Mouse (Mus musculus) left cerebral cortex, adult 11 months (tissue): ENCODE measurements around the gene Alyref.

Experiments
- DNase-seq: peaks from one replicate; pipeline ENCODE4 v3.0.0; 2022; ENCODE audit warnings: low spot score

Alyref gene

DNA sequence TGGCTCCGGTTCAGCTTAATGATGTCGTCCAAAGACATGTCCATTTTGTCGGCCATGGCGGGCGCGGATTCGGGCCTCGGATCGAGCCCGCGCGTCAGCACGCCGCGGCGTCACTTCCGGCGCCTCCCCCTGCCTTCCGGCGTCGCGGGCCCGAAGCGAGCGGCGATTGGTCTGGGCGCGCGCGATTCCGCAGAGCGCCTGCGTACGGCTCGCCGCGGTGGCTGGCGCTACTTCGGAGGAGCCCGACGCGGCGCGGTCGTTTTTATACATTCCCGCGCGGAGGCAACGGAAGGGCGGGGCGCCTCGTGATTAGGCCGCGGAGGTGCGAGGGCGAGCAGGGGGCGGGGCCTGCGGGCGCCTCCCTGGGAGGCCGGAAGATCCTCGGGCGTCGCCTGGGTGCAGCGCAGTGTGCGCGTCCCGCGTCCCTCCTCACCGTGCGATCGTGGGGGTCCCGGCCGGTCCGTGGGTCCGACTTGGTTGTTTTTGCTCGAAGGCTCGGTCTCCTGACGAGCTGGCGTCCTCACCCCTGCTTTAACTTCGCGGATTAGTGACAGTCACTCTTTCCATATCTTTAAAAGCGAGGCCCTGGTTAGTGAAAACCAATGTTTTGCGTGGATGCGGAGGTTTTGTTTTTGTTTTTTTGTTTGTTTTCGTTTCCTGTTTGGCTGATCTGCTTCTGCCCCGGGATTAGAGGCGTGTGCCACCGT, at the start of gene Alyref, which contains the start of gene Anapc11:
Gene Alyref (minus strand): TSS at position 83 of the 707 bp plus-strand sequence.
Gene Anapc11 (plus strand): TSS at position 139 of the 707 bp plus-strand sequence.
- DNase-seq: peak; percentile 87

DNA sequence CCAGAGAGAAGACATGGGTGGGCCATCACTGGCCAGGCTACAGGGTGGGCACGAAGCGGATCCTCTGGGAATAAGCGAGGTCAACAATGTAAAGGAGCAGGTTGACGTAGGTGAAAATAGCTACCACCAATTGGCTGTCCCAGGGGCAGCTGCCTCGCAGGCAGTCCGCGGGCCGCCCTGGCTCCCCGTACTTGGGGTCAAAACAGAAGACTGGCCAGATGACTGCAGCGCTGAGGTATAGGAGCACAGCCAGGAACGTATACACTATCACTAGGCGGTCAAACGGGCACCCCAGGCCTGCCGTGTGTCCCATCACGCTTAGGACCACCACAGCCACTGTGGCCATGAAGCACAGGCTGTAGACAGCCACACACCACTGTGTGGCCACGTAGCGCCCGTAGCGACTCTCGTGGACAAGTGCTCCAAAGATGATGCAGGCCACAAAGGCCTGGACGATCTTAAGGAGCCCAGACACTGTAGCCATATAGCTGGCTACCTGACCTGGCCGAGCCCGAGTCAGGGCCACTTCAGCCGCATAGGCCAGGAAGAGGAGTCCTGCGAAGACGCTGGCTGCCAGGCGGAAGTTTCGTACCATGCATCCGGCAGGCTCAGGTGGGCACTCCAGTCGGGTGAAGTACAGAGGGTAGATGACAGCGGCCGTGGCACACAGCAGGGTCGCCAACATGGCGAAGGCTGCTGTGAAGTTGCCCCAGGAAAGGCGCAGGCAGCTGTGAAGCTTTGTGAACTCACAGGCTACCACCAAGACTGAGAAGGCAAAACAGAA, 49.1 kb upstream of the Alyref start:
- no peak for DNase-seq

DNA sequence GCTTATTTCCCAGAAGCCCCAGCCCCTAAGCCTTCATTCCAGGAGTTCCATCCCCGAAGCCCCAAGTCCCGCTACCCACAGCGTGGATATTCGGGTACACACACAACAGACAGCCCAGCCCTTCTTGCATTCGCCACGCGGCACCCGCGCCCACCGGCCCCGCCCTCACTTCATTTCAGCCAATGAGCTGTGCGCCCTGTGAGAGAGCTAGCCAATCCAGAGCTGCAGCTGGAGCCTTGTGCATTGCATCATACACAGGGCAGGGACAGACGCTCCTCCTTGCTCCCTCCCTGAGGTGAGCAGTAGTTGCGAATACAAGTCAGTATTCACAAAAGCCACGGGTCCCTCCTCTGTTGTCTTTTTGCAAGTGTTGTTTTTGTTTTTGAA, 45.4 kb upstream of the Alyref start, which contains the start of gene Pycr1:
Gene Pycr1 (minus strand): TSS at position 169 of the 387 bp plus-strand sequence.
- peak; percentile 87 for DNase-seq

DNA sequence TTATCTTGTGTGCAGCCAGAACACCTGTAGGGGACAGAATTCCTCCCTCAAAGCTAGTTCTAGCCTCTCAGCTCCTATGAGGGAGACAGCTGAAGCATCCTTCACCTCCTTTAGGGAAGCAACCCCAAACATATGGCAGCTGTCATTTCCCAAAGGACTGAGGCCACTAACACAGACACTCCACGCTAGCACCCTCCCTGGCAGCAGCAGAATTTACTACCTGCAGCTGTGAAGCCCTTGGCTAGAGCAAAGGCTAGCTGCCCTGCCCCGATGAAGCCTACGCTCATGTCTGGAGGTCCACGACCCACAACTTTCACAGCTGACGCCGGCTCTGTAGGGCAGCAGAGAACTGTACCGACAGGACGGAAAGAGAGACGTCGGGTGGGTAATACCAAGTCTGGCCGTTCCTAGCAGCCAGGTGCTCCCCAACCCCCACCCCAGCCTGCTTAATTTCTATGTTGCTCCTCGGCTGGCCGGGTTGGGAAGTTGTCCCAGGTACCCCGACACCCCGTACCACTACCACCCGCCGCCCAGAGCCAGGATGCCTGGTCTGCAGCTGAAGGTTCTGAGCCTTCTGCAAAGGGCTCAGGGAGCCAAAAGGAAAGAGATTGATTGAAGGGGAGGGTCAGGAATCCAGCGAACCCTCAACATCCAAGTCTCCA, 44.9 kb upstream of the Alyref start:
- no peak for DNase-seq

DNA sequence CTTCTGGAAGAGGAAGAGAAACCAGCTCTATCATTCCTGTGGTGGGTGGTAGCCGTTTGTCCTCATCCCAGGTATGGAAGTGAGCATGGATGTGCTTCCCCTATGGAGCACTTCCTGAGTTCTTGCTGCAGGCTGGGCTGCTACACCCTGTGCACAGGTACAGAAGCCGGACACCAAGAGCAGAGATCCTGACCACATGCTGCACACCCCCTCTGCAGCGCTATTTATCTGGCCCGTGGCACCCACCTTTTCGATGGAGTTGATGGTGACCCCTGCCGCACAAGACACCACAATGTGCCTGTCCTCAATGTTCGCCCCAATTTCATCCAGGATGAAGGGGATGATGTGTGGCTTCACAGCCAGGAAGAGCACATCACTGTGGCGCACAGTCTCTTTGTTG, 43.7 kb upstream of the Alyref start:
- DNase-seq: no peak

DNA sequence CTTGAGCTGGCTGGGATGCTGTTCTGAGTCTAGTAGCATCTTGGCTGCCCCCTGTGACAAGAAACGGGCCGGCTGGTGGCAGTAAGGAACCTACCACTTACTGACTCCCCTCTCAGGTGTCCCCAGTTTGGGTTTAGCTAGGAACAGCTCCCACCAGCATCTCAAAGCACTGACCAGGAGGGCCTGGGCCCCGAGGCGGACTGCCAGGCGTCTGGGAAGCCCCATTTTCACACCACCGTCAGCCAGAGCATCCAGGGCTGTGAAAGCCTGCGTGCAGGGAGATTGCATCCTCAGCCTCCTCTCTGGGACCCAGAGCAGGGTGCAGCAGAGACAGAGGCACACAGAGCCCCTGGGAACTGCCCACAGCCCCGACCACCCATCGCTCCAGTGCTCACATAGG, 43.1 kb upstream of the Alyref start:
- no peak for DNase-seq

DNA sequence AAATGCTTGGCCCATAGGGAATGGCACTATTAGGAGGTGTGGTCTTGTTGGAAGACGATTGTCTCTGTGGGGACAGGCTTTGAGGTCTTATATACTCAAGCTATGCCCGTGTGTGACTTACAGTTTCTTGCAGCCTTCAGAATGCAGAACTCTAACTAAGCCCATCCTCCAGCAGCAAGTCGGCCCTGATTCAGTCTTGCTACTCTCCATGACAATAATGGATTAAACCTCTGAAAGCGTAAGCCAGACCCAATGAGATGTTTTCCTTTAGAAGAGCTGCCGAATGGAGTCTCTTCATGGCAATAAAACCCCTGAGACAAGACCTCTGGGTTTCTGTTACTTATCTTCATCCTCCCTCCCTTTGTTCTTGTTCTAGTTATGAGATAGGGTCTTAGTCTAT, 36.6 kb upstream of the Alyref start:
- no peak for DNase-seq

DNA sequence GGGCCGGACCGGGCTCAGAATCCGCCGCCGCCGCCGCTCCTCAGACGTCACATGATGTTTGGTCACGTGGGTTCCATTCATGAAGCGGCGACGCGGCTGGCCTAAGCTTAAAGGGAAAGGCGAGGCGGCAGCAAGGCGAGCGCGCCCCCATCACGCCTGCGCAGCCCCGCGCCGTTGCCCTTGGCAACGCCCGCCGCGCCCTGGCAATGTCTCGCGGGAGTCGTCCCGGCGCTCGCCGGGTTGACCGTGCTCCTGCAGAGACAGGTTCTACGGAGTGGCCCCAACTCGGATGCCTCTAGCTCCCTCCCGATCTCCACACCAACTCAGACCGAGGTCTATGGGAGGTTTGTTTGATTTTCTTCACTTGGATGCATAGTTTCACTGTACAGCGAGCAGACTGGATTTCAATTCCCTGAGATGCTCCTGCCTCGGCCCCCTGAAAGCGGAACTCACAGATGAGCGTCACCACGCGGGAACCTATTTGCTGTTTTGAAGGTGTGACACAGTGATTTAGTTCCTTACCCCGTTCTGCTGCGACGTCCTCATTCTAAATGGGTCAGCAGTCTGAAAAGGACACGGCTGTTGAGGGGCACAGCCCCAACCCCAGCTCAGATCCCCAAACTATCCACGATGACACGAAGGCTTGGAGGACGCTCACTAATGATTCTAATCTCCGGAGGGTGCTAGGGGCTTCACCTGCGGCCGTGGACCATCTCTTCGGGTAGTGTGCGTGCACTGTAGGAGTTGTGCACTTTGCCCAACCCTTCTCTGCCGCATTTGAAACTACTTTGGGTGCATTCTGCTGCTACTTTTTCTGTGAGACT, 35.6 kb upstream of the Alyref start, which contains the start of gene Mafg:
Gene Mafg (minus strand): TSS at position 81 of the 824 bp plus-strand sequence.
- peak; percentile 89 for DNase-seq

DNA sequence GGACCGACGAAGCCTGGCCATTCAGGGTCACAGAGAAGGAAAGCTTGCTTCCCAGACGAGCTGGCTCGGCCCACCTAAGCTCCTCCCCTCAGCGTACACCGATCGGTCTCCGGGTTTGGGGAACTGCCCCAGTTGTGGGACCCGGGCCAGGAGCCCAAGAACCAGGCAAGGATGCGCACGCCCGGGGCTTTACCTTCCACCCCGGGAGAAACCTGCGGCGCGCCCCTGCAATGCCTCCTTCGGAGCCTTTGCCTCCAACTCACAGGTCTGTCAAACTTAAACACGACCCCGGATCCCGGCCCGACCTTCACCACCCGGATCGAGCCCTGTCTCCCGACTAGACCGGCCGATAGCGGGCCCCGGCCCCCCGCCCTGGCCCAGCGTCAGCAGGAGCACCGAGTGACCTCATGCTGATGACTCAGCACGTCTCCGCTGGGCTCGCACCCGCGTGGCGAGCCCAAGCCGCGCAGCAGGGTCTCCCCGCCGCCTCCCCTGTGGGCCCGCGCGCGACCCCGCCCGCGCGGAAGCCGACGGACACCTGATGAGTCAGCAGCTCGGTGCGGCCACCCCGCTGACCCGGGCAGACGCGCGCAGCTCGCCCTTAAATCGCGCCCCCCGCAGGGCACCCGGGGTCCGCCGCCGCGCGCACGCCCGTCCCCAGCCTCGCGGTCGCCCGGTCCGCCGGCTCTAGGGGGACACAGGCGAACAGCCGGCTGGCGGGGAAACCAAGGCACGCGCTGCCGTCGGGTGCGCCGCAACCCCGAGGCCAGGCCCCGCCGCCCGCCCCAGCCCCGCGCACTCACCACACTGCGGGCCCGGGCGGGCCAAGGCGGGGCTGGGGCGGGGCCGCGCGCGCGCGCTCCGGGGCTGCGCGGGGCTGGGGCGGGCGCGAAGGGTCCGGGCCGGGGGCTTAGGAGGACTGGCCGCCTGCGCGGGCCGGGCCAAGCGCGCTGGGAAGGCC, 34.7 kb upstream of the Alyref start:
- DNase-seq: no peak

DNA sequence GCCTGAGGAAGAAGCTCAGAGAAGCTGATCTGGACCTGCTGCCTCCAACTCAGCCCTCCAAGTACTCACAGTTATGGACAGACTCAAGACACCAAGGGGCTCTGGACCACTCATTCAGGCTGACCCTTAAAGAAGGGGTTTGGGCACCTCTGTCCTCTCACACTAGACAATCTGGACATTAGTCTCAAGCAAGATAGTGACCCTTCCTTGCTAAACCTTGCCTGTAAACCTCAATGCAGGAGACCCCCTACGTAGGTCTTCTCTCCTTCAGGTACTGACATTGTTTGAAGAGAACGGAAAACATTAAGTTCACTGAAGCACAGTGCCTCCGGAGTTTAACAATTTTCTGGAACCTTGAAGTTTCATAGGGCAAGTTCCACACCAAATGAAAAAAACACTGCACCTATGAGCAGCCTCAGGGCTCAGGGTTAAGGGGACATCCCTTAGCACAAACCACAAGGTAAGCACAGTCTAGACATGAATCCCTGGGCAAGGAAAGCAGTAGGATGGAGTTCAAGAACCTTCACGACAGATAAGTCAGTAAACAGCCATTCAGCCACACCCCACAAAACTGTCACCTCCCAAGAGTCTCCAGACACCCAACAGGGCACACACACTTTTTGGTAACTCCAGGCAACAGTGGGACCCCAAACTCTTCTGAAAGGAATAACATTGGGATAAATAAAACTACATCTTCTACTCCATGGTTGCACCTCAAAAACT, 33.7 kb upstream of the Alyref start:
- no peak for DNase-seq

DNA sequence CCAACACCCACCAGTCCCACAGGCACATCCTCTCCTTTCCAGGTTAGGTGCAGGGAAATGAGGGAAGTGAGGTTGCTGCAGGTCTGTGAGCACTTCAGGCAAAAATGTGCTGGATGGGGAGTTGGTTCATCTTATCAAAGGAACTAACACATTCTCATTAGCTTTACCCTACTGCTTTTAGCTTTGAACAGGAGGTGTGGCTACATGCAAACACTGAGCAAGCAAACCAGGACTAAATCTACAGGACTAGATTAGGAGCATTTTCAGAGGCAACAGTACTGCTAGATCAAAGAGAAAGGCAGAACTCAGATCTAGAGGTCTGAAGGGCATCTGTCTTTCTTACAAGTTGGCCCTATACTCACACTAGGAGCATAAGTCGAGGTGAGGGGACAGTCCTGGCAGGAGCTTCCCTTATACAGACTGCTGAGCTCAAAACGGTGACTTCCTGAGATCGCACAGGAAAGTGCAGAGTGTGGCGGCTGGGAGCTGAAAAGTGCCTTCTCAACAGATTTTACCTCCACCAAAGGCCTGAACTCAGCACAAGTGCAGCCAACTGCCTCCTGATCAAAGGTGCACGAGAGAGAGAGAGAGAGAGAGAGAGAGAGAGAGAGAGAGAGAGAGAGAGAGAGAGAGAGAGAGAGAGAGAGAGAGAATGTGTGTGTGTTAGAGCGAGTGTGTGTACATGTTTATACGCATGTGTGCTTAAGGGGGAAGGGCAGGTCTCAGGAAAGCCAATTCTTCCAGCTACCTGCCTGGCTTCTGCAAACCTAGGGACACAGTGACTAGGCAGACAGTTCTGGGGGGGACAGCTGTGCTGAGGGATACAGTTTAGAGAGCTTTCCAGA, 32.9 kb upstream of the Alyref start:
- DNase-seq: no peak

DNA sequence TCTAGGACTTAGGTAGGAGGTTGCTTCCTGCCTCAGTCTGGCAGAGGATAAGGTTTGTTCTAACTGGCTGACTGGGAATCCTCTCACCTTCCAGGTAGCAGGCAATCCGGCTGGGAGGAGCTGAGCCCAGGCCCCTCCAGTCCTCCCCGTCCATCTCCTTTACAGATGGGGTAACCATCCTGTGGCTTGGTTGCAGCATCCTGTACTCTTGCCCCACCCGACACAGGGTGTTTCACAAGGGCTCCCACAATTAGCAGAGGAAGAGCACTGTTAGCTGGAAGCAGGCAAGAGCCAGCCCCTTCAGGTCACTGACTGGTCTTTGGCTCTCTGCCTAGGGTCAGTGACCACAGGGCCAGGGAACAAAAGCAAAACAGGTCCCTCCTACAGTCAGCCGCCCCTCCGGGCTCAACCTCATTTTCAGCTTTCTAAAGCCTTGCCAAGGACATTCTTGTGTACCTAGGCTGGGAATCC, 32.3 kb upstream of the Alyref start:
- no peak for DNase-seq

DNA sequence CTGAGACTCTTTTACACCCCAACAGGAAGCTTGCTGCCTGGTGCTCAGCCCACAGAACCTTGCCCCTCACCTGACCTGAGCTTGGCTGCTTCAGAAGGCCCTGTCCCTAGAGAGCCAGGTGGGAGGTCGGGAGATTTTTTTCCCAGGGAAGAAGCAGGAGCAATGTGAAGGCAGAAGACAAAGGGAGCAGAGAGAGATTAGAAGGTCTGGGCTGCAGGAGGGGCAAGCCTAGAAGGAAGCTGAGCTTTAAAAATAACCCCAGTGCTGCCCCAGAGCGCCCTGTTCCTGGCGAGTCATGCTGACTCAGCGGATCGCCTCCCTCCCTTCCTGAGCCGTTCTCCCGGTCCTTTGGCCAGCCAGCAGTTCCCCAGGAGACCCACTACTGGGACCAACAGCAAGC, 31.7 kb upstream of the Alyref start:
- DNase-seq: no peak

DNA sequence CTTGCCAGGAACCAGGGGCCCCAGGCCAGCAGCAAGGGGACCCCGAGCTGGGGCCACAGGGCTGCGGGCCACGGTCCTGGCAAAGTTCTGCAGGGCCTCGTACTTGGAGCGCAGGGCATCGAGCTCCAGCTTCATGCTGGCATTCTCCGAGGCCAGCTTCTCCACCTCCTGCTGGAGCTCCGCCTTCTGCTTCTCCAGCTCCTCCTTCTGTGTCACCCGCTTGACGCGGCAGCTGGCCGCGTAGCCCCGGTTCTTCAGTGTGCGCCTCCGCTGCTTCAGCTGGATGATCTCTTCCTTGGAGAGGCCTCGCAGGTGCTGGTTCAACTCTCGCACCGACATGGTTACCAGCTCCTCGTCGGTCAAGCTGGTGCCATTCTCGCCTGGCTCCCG, 31.2 kb upstream of the Alyref start:
- no peak for DNase-seq

DNA sequence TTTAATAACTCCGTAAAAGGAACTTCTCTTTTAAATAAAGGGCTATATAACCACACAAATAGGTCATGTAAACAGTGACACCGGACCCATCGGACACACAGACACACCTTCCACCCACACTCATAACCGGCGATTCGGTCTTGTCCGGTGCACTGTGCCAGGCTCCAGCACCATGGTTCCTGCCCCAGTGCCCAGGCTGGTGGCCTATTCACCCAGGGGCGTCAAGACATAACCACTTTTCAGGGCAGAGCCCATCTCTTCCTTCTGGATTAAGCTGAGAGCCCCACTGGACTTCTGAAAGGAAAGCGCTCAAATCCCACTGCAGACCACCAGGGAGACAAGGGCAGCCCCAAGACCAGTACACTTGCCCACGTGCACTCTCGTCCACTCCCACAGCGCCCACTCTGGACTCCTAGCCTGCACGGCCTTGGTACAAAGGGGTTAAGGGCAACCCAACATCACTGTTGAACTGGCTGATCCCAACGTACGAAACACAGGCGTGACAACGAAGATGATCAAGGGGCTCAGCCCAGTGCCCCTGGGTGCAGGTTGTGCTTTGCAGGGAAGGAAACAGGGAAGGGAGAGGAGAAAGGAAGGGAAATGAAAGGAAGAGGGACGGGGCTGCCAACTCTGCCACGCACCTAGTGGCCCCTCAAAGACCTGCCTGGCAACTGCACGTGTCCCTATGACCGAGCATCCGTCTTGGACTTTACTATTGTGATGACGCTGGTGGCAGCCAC, 30.6 kb upstream of the Alyref start:
- no peak for DNase-seq

DNA sequence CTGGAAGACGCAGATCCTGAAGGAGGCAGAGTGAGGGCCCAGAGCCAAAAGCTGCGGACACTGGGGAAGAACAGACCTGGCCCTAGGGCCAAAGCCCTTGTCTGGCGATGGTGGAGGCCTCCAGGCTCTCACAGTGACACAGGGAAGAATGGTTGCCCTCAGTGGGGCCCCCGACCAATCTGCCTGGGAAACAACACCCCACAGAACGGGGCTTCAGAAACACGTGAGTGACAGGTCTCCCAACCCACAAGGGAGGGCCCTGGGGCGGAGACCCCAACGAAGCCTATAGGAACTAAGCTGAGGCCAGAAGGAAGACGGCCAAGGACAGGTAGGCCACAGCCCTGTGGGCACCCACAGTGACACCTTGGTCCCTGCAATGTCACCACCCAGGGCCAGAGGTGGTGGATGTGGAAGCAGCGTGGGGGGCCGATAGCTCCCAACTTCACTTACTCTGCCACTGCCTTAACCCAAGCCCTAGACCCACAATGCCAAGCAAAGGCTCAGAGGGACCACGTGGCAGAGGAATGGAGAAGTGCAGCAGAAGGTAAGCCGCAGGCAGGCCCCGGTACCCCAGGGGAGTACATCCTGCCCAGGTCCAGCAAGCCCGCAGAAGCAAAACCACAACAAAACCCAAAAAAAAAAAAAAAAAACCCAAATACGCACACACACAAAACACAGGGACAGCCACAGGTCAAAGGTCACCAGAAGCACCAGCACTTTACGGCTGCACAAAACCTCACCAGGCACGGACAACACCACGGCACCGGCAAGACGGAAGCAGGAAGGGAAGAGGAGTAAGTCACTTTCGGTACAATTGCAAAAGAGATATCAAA, 29.5 kb upstream of the Alyref start:
- DNase-seq: no peak

DNA sequence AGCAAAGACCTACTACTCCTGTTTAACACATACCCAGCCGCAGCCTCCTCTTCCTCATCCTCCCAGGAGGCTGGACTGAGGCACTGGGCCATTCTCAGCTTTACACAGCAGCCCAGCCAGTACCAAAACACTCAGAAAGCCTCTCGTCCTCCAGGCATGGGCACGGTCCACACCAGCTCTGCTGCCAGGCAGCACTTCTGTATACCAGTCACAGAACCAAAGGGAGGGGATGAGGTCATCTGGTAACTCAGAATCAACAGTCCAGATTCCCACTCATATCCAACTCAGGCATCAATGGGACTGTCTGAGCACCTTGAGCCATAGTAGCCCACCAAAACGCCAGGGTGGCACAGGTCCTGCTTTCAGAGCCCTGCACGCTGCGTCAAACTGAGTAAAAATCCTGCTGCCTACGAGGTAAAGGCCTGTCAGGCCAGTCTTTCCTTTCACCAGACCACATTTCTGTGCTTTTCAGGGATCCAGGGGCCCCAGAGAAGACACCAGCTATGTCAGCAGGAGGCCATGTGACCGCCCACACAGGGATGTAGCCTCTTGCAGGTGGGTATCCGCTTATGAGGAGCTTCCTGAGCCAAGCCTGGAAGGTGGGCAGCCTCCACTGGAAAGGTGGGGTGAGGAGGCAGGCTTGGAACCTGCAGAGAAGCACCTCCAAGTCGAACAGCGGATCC, 28.8 kb upstream of the Alyref start:
- no peak for DNase-seq
